Mouse (Mus musculus): Measurements from ENCODE around the gene Meltf. TPM values are rescaled to one million over a fixed set of nuclear protein-coding genes. Genes with fewer than 3 reads are reported as not detected.

Meltf gene
- polyA plus RNA-seq, 1 experiment from 2014 or later, result 0.09 TPM

DNA sequence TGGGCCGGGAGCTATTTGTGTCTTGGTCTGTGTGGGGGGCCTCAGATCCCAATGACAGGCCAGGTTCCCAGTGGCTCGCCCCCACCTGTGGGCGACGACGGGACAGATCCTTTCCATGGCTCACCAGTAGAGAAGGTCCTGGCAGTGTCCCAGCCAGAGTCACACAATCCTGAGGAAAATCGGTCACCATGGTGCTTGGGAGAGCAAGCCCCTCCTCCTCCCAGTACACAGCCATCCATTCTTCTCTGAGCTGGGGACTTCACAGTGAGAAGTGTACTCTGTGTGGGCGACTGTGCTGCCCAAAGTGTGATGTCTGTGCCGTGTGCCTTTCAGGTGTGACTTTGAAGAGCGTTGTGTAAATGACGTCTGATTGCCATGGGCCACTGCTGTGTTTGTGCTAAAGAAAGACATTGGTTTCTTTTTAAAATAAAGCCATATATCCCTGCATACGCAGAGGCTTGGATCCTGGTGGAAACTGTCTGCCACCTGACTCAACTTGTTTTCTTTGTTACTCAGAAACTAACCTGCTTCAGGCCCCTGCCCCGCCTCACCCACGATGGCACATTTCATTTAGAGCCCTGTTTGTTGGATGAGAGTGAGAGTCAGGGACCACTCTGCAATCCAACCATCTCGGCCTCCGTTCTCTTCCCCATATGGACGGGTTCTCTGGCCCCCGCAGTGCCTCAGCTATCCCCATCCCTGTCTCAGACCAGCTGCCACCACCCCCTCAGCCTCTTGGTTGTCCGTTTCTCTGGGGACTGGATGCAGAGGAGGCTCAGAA is 20.1 kb downstream of the Meltf start:
- H3K27ac ChIP-seq, result 0 out of 2 replicates have a peak overlapping the region, but pooled peaks have one; percentile 2
- H3K36me3 ChIP-seq (replicated peaks), result no peaks in the 10 kb centered on the region
- ATAC-seq (ENCODE audit: low FRiP score), result no peak

GRCm38 (mm10) chr16:31901886-31902285 is 23.3 kb downstream of the Meltf start:
- Histone ChIP-seq H3K4me2 (no peak overlapping the region), H3K9me3 (peaks cover 6% of the 10 kb centered on the region; the same call in 1 of the 2 replicates), H3K27ac (no peak overlapping the region), H3K9ac (no peak overlapping the region), H3K4me1 (peaks cover 26% of the 10 kb centered on the region), H3K36me3 (replicated peaks) (no peaks in the 10 kb centered on the region), H3K4me3 (replicated peaks) (no peak overlapping the region), H3K27me3 (peaks cover 9% of the 10 kb centered on the region; the same call in 1 of the 2 replicates)
- WGBS, result 88% methylated on average over 1 of the region's 1 CpGs
- no peak for ATAC-seq (ENCODE audit: low FRiP score)

More for the DNA sequence above, 20.1 kb downstream of the Meltf start:
- H3K4me2 ChIP-seq, result no peak overlapping the region
- no peak overlapping the region for H3K4me3 ChIP-seq (replicated peaks)
- no peak overlapping the region for H3K9ac ChIP-seq
- WGBS, result 81% methylated on average over 18 of the region's 18 CpGs
- peaks cover 6% of the 10 kb centered on the region; the same call in 1 of the 2 replicates for H3K9me3 ChIP-seq
- no peaks in the 10 kb centered on the region for H3K27me3 ChIP-seq
- peaks cover 19% of the 10 kb centered on the region for H3K4me1 ChIP-seq

- H3K27ac ChIP-seq, result no peak overlapping the region
- H3K27me3 ChIP-seq, result peaks cover 9% of the 10 kb centered on the region; the same call in 1 of the 2 replicates
- no peak for ATAC-seq (ENCODE audit: low FRiP score)
- H3K4me1 ChIP-seq, result peaks cover 14% of the 10 kb centered on the region
- H3K4me3 ChIP-seq (replicated peaks), result no peak overlapping the region
- no peaks in the 10 kb centered on the region for H3K36me3 ChIP-seq (replicated peaks)
- no peak overlapping the region for H3K9ac ChIP-seq
- 90% methylated on average over 8 of the region's 8 CpGs for WGBS
- H3K9me3 ChIP-seq, result peaks cover 6% of the 10 kb centered on the region; the same call in 1 of the 2 replicates
- no peak overlapping the region for H3K4me2 ChIP-seq
These were observed 24.6 kb downstream of the Meltf start for GRCm38 (mm10) chr16:31903239-31903638.

DNA sequence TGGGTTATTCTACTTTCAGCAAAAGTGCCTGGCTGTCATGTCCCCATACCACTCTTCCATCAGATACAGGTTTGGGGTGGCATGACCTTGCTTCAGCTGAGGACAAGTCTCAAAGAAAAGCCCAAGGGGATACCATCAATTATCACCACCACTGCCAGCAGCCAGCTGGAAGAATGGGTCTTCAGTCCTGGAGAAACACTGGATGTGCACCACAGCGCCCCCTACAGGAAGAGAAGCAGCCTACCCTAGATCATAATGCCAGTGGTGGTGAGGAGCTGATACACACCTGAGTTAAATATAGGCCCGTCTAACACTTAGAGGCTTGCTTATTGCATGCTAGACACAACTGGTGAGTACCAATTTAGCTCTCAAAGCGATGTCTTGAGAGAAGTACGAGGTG is 26.7 kb downstream of the Meltf start:
- Histone ChIP-seq H3K4me3 (replicated peaks) (no peak overlapping the region), H3K9ac (no peak overlapping the region), H3K27me3 (peaks cover 9% of the 10 kb centered on the region; the same call in 1 of the 2 replicates), H3K9me3 (no peaks in the 10 kb centered on the region), H3K4me1 (peaks cover 11% of the 10 kb centered on the region), H3K4me2 (no peak overlapping the region), H3K36me3 (replicated peaks) (no peaks in the 10 kb centered on the region), H3K27ac (no peak overlapping the region)
- ATAC-seq (ENCODE audit: low FRiP score), result no peak
- 76% methylated on average over 4 of the region's 4 CpGs for WGBS

DNA sequence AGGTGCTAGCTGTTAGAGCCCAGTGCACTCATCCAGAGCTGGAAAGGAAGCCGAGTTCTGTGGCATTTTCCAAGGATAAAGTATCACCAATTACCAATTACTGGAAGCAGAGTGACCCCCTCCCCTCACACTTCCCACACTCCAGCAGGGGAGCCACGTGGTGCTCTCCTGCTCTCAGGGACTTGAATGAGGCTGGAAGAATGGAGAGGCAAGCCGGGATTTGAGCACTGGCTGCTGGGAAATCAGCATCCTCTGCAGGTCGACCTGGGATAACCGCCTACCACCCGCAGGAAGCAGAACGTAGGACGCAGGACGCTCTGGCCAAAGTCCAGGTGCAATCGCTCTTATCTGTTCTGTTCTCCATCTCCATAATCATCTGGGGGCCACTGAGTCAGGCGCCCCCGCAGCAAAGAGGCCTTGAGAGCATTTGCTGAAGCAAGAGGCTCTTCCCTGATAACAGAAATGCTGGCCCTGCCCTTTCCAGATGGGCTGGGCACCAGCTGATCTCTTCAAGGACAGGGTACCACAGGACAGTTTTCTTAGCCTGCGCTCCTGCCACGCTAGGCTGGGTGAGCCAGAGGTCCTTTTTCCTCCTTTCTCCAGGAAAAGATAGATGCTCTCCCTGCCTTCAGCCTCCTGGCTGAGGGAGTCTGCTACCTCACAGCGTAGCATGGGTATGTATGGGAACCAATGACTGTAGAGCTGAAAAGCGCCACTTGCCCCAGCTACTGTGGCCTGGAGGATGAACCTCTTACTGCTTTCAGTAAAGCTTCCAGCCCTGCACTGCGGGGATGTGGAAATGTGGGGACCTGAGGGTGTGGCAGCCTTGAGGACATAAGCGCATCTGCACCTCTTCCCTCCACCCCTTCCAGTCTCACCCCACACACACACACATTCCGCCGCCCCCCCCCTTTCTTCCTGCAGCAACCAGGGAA is 27.5 kb downstream of the Meltf start:
- peak overlapping the region; percentile 37 for H3K4me2 ChIP-seq
- H3K4me1 ChIP-seq, result peaks cover 11% of the 10 kb centered on the region
- no peaks in the 10 kb centered on the region for H3K9me3 ChIP-seq
- WGBS, result 40% methylated on average over 20 of the region's 20 CpGs
- H3K36me3 ChIP-seq (replicated peaks), result no peaks in the 10 kb centered on the region
- H3K27ac ChIP-seq, result no peak overlapping the region
- H3K4me3 ChIP-seq (replicated peaks), result no peak overlapping the region
- H3K27me3 ChIP-seq, result peaks cover 9% of the 10 kb centered on the region; the same call in 1 of the 2 replicates
- no peak overlapping the region for H3K9ac ChIP-seq
- ATAC-seq (ENCODE audit: low FRiP score), result no peak

DNA sequence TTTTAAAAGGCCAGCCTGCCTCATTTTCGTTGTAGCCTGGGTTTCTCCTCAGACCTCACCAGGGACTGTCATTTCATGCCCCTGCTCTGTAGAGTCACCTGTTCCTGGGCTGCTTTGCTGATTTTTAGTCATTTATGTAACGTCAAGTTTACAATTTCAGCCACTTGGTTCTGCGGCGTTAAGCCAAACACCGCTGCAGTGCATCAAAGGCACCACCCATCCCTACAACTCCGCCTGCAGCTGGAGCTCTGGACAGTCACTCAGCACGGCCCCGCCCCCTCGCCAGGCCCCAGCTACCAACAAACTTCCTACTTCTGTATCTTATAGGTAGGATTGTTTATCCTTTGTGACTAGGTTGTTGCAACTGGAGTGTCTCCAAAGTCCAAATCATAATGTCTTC is 28.3 kb downstream of the Meltf start:
- Histone ChIP-seq H3K36me3 (replicated peaks) (no peaks in the 10 kb centered on the region), H3K4me2 (peak overlapping the region; percentile 37), H3K4me3 (replicated peaks) (no peak overlapping the region), H3K9ac (no peak overlapping the region), H3K9me3 (no peaks in the 10 kb centered on the region), H3K4me1 (peaks cover 11% of the 10 kb centered on the region), H3K27ac (no peak overlapping the region), H3K27me3 (peaks cover 9% of the 10 kb centered on the region; the same call in 1 of the 2 replicates)
- ATAC-seq (ENCODE audit: low FRiP score), result no peak
- 11% methylated on average over 9 of the region's 9 CpGs for WGBS

- no peak overlapping the region for H3K4me3 ChIP-seq (replicated peaks)
- no peak overlapping the region for H3K9ac ChIP-seq
- ATAC-seq (ENCODE audit: low FRiP score), result no peak
- peaks cover 9% of the 10 kb centered on the region; the same call in 1 of the 2 replicates for H3K27me3 ChIP-seq
- no peaks in the 10 kb centered on the region for H3K36me3 ChIP-seq (replicated peaks)
- H3K9me3 ChIP-seq, result no peaks in the 10 kb centered on the region
- WGBS, result 70% methylated on average over 11 of the region's 11 CpGs
- H3K4me2 ChIP-seq, result no peak overlapping the region
- H3K27ac ChIP-seq, result no peak overlapping the region
- H3K4me1 ChIP-seq, result peaks cover 11% of the 10 kb centered on the region
These were observed 30.3 kb downstream of the Meltf start for GRCm38 (mm10) chr16:31908959-31909358.

DNA sequence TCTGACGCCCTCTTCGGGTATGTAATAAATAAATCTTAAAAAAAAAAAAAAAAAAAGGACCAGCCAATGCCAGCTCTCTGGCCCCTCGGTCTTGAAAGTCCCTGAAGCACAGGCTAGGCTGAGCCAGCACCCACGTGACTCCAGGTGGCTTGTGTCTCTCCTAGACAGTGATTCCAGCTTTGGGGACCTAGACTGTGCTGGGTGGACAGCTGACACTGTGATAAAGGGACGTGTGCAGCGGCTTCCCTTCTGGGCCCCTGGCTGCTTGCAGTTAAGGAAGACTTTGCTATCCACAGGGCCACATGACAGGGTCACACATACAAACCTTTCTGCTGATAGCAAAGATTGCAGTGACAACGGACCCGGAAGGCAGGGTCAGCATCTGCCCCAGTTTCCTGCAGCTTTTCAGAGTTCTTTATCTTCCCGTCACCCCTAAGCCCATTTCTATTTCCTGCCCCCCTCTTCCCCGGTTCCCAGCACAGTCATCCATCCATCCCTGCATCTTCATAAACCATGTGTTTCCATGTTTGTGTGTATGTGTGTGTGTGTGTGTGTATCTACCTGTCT is 31.8 kb downstream of the Meltf start:
- no peak overlapping the region for H3K4me2 ChIP-seq
- 76% methylated on average over 10 of the region's 10 CpGs for WGBS
- H3K27ac ChIP-seq, result no peak overlapping the region
- H3K9me3 ChIP-seq, result no peaks in the 10 kb centered on the region
- H3K4me3 ChIP-seq (replicated peaks), result no peak overlapping the region
- H3K36me3 ChIP-seq (replicated peaks), result no peaks in the 10 kb centered on the region
- peaks cover 9% of the 10 kb centered on the region; the same call in 1 of the 2 replicates for H3K27me3 ChIP-seq
- H3K9ac ChIP-seq, result no peak overlapping the region
- H3K4me1 ChIP-seq, result peaks cover 11% of the 10 kb centered on the region
- no peak for ATAC-seq (ENCODE audit: low FRiP score)

- ATAC-seq (ENCODE audit: low FRiP score), result no peak
- Histone ChIP-seq H3K4me2 (no peak overlapping the region), H3K4me1 (0 out of 2 replicates have a peak, but pooled peaks cover 2% of the 10 kb centered on the region), H3K9me3 (no peaks in the 10 kb centered on the region), H3K27ac (no peak overlapping the region), H3K36me3 (replicated peaks) (no peaks in the 10 kb centered on the region), H3K9ac (no peak overlapping the region), H3K4me3 (replicated peaks) (no peak overlapping the region), H3K27me3 (no peaks in the 10 kb centered on the region)
- 87% methylated on average over 11 of the region's 11 CpGs for WGBS
These were observed 39.2 kb downstream of the Meltf start for GRCm38 (mm10) chr16:31917776-31918175.

DNA sequence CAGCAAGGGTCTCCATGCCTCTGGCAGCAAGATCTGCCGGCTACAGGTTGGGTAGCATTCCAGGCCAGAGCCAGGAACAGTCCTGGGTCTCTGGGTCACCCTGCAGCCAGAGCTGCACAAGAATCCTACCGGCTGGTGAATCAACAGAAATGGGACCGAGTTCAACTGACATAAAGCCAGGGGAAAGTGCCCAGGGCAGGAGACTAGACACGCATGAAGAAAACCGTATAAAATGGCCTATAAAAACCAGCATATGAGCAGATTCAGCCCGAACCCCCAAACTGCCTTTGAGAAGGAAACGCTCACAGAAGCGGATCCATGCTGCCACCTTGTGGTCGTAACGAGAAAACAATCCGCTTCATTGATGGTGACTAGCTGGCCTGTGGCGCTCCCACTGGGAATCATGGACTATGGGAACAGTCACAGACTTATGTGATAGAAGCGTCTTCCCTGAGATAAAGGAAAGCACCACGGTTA is 39.7 kb downstream of the Meltf start:
- 6% methylated on average over 14 of the region's 14 CpGs for WGBS
- Histone ChIP-seq H3K4me1 (0 out of 2 replicates have a peak, but pooled peaks cover 2% of the 10 kb centered on the region), H3K4me2 (peak overlapping the region; percentile 38), H3K27me3 (no peaks in the 10 kb centered on the region), H3K9me3 (no peaks in the 10 kb centered on the region), H3K36me3 (replicated peaks) (no peaks in the 10 kb centered on the region), H3K27ac (no peak overlapping the region), H3K9ac (no peak overlapping the region), H3K4me3 (replicated peaks) (no peak overlapping the region)
- peak; percentile 51; the same call in 1 of the 2 replicates for ATAC-seq (ENCODE audit: low FRiP score)

DNA sequence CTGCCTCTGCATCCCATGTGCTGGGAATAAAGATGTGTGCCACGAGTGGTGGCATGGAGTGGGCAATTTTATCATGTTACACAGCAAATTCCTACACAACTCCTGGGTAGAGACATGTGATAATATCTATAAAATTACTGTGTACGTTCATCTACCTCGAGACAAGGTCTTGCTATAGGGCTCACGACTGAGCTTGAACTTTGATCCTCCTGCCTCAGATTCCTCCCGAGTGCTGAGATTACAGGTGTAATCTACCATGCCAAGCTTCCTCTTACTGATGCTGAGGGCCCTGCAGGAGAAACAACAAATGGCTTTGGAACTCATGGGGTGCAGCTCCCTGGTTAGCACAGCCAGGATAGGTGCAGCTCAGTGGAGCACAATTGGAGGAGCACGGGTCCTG is 45.8 kb downstream of the Meltf start:
- Histone ChIP-seq H3K4me2 (no peak overlapping the region), H3K27ac (no peak overlapping the region), H3K27me3 (no peaks in the 10 kb centered on the region), H3K9me3 (no peaks in the 10 kb centered on the region), H3K9ac (no peak overlapping the region), H3K4me1 (no peaks in the 10 kb centered on the region), H3K36me3 (replicated peaks) (no peaks in the 10 kb centered on the region), H3K4me3 (replicated peaks) (no peak overlapping the region)
- 88% methylated on average over 6 of the region's 6 CpGs for WGBS
- no peak for ATAC-seq (ENCODE audit: low FRiP score)

DNA sequence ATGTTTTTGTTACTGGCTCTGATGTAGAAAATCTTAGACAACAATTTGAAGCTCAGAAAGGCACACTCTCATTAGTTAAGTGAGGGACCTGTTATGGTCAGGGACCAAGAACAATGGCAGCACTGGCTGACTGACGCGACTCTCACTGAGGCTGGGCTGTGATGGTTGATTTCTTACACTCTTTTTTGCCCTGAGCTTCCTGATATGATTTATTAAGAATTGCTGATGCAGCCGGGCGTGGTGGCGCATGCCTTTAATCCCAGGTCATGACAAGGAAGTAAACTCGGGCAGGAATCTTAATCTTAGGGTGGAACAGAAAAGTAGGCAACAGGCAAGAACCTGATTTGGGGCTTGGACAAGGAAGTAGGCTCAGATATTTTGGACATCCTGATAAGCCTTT is 47.5 kb downstream of the Meltf start:
- Histone ChIP-seq H3K27ac (no peak overlapping the region), H3K9me3 (no peaks in the 10 kb centered on the region), H3K4me2 (no peak overlapping the region), H3K27me3 (peaks cover 12% of the 10 kb centered on the region; the same call in 1 of the 2 replicates), H3K9ac (no peak overlapping the region), H3K4me3 (replicated peaks) (no peak overlapping the region), H3K36me3 (replicated peaks) (no peaks in the 10 kb centered on the region), H3K4me1 (no peaks in the 10 kb centered on the region)
- ATAC-seq (ENCODE audit: low FRiP score), result no peak
- WGBS, result 83% methylated on average over 6 of the region's 6 CpGs
